Mouse (Mus musculus): ENCODE data around the gene Colgalt2. TPM values are rescaled to one million over a fixed set of nuclear protein-coding genes. Genes with fewer than 3 reads are reported as not detected.
A peak's percentile ranks its signal among the peaks of the same experiment; 100 is the strongest.

The Colgalt2 gene
- polyA plus RNA-seq, 1 experiment = 5.9 TPM

DNA sequence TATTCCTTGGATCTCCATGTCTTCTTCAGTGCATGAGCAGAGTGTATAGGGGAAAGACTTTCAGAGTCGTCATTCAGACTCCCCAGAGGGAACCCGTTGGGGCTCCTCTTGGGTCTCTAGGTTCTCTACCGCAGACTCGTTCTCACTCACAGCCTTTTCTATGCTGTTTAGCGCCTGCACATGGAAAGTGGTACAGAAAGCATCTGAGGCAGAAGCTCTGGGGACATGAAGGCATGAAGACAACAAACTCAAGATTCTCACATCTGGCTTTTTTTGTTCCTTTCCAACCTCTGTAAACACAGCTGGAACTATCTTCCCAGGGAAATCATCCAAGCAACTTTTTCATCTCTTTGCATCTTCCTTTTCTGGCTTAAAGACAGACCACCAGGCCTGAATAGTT, 106.5 kb downstream of the Colgalt2 start:
- TF ChIP-seq POLR2A (IDR thresholded peaks at IDR 0.05; ENCODE audit: extremely low read depth, insufficient read depth, low read length) = no peak
- no peak for TF ChIP-seq CTCF (IDR thresholded peaks at IDR 0.05; ENCODE audit: extremely low read depth, insufficient read depth, low read length)
- Histone ChIP-seq H3K27ac (ENCODE audit: insufficient read depth, low read length) (no peak overlapping the region), H3K4me1 (ENCODE audit: control insufficient read depth, insufficient read depth, low read length) (no peaks in the 10 kb centered on the region), H3K4me3 (ENCODE audit: insufficient read depth, low read length) (no peak overlapping the region)

DNA sequence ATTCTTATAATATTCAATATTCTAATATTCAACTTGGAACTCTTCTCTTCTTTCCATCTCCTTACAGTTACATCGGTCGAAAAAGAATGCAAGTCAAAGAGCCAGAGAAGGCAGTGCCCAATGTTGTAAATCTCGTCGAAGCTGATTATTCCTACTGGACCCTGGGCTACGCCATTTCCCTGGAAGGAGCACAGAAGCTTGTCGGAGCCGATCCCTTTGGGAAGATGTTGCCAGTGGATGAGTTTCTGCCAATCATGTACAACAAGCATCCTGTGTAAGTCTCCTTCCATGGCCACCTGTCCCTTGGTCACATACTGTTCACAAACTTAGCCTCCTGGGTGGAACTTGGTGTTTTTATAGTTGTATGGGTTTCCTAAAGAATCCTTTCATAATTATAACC, 107.1 kb downstream of the Colgalt2 start:
- Histone ChIP-seq H3K4me3 (ENCODE audit: insufficient read depth, low read length) (no peak overlapping the region), H3K4me1 (ENCODE audit: control insufficient read depth, insufficient read depth, low read length) (no peaks in the 10 kb centered on the region), H3K27ac (ENCODE audit: insufficient read depth, low read length) (no peak overlapping the region)
- TF ChIP-seq POLR2A (IDR thresholded peaks at IDR 0.05; ENCODE audit: extremely low read depth, insufficient read depth, low read length) (no peak), CTCF (IDR thresholded peaks at IDR 0.05; ENCODE audit: extremely low read depth, insufficient read depth, low read length) (no peak)

DNA sequence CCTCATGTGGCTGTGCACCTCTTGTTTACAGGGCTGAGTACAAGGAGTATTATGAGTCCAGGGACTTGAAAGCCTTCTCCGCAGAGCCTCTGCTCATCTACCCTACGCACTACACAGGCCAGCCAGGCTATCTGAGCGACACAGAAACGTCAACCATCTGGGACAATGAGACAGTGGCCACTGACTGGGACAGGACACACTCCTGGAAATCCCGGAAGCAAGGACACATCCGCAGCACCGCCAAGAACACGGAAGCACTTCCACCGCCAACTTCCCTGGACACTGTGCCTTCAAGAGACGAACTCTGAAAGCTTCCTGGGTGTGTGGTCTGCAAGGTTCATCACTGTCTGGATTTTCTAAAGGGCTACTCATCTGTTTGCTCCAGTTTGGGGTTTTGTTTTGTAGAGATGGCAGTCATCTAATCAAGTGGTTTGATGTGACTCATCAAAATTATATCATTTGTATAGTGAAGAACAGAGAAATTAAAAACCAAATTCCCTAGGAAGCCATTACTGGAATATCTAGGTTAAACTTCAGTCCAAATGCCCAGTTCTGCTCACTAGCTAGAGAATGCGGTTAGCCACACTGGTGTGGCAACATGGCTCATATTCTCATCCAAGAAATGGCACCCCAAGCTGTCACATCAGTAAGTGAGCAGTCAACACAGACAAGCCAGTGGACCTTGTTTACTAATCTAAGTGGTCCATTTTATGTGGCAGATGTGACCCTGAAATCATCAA, 109.0 kb downstream of the Colgalt2 start:
- no peak for TF ChIP-seq CTCF (IDR thresholded peaks at IDR 0.05; ENCODE audit: extremely low read depth, insufficient read depth, low read length)
- TF ChIP-seq POLR2A (IDR thresholded peaks at IDR 0.05; ENCODE audit: extremely low read depth, insufficient read depth, low read length) = no peak
- Histone ChIP-seq H3K4me1 (ENCODE audit: control insufficient read depth, insufficient read depth, low read length) (no peaks in the 10 kb centered on the region), H3K27ac (ENCODE audit: insufficient read depth, low read length) (no peak overlapping the region), H3K4me3 (ENCODE audit: insufficient read depth, low read length) (no peak overlapping the region)

DNA sequence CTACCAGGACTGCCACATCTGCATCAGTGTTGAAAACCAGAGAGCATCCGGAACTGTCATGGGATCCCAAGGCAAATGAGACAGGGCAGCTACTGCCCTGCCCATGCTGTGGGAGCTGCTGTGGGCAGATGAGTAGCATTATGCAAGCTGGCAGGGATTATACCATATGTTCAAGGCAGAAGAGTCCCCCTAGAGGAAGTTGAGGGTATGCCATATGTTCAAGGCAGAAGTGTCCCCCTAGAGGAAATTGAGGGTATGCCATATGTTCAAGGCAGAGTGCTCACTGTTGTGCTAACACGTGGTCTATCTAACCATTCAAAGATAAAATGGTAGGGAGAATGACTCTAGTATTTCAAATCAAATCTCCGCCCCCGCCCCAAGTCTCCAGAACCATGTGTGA, 111.6 kb downstream of the Colgalt2 start:
- no peak for TF ChIP-seq POLR2A (IDR thresholded peaks at IDR 0.05; ENCODE audit: extremely low read depth, insufficient read depth, low read length)
- peak; percentile 59; the same call in 1 of the 2 replicates for TF ChIP-seq CTCF (IDR thresholded peaks at IDR 0.05; ENCODE audit: extremely low read depth, insufficient read depth, low read length)
- Histone ChIP-seq H3K4me3 (ENCODE audit: insufficient read depth, low read length) (no peak overlapping the region), H3K27ac (ENCODE audit: insufficient read depth, low read length) (no peak overlapping the region), H3K4me1 (ENCODE audit: control insufficient read depth, insufficient read depth, low read length) (peaks cover 2% of the 10 kb centered on the region; the same call in 1 of the 2 replicates)

DNA sequence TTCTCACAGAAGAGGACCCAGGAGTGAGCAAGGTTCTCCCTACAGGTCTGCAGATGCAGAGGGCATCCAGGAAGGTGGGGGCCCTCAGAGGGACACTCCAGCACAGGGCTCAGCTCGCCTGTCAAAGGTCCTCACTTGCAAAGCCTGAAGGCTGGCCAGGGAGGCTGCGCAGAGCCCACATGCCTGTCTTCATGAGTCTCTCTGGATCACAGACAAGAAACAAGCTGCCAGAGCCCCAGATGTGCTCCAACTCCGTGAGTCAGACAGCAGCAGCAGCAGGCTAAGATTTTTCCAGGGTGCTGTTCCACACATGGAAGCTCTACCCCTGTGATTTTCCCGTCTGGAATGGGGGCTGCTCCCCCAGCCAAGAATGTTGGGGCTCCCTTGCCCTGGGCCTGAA, 114.6 kb downstream of the Colgalt2 start:
- Histone ChIP-seq H3K4me1 (ENCODE audit: control insufficient read depth, insufficient read depth, low read length) (peaks cover 2% of the 10 kb centered on the region; the same call in 1 of the 2 replicates), H3K27ac (ENCODE audit: insufficient read depth, low read length) (no peak overlapping the region), H3K4me3 (ENCODE audit: insufficient read depth, low read length) (no peak overlapping the region)
- no peak for TF ChIP-seq POLR2A (IDR thresholded peaks at IDR 0.05; ENCODE audit: extremely low read depth, insufficient read depth, low read length)
- TF ChIP-seq CTCF (IDR thresholded peaks at IDR 0.05; ENCODE audit: extremely low read depth, insufficient read depth, low read length) = no peak

DNA sequence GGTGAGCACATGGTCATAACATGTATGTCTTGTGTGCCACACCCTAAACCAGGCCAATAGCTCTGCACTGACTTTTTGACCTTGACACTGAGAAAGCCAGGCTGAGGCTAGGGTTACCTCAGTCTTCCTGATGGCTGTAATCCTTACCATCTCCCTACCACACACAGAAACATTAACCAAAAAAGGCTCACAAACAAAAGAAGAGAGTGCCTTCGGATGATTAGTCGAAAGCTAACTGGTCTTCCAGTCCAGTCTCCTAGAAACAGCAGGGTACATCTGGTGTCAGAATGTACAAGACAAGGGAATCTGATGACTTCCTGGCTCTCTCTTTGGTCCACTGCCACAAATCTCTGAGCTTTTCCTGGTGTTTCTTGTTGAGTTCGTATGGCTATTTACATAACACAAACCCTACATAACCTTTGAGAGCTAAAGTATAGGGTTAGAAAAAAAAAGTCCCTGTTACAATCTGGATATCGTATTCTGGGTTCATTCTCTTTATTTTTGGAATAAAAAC, 117.5 kb downstream of the Colgalt2 start:
- no peak for TF ChIP-seq CTCF (IDR thresholded peaks at IDR 0.05; ENCODE audit: extremely low read depth, insufficient read depth, low read length)
- no peak for TF ChIP-seq POLR2A (IDR thresholded peaks at IDR 0.05; ENCODE audit: extremely low read depth, insufficient read depth, low read length)
- Histone ChIP-seq H3K4me1 (ENCODE audit: control insufficient read depth, insufficient read depth, low read length) (peaks cover 5% of the 10 kb centered on the region), H3K4me3 (ENCODE audit: insufficient read depth, low read length) (no peak overlapping the region), H3K27ac (ENCODE audit: insufficient read depth, low read length) (no peak overlapping the region)

DNA sequence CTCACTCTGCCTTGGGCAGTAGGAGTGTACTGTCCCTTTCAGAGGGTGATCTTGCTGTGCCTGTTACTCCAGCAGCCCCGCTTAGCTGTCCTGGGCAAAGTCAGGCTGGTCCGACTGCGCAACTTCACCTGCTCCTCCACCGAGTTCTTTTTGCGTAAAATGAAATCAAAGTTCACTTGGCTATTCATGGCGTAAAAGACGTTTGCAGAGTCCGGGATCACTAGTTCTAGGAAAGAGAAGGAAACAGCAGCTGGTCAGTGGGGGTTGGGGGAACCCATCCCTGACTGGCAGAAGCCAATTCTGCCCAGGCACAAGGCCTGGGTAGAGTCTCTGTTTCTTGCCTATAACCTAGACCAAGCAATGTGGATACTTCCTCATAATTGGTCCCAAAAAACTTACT, 119.3 kb downstream of the Colgalt2 start:
- TF ChIP-seq POLR2A (IDR thresholded peaks at IDR 0.05; ENCODE audit: extremely low read depth, insufficient read depth, low read length) (no peak), CTCF (IDR thresholded peaks at IDR 0.05; ENCODE audit: extremely low read depth, insufficient read depth, low read length) (no peak)
- no peak overlapping the region for H3K27ac ChIP-seq (ENCODE audit: insufficient read depth, low read length)
- no peak overlapping the region for H3K4me3 ChIP-seq (ENCODE audit: insufficient read depth, low read length)
- peaks cover 7% of the 10 kb centered on the region for H3K4me1 ChIP-seq (ENCODE audit: control insufficient read depth, insufficient read depth, low read length)

DNA sequence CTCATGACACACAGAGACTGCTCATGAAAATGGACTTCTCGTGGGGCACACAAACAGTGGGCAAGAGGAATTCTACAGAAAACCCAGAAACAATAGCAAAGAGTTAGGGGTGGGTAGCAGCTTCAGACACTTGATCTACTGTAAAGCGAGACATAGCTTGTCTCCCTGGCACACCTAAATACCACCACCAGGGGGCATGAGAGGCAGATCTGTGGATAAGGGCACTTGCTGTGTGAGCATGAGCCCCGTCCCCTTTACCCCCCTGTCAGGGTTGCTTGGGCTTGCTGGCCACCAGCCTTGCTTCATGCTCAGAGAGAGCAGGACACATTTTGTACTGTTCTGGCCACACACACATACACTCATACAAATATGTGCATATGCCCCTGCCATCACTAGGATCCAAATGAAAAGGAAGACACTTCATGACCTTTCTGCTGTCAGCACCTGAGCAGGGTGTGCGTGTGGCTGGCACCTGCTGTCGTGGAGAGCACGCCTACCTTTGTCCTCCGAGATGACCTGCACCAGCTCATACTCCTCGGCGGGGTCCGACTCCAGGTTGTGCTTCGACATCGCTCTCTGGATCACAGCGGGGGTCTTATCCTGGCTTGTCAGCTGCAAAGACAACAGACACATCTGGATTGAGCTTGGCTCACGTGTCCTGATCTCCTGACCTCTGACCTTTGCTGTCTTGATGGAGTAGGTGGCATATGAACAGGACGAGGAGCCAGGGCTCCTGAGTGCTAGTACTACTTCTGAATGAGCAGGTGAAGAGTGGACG, 121.4 kb downstream of the Colgalt2 start:
- no peak overlapping the region for H3K27ac ChIP-seq (ENCODE audit: insufficient read depth, low read length)
- H3K4me3 ChIP-seq (ENCODE audit: insufficient read depth, low read length) = no peak overlapping the region
- TF ChIP-seq CTCF (IDR thresholded peaks at IDR 0.05; ENCODE audit: extremely low read depth, insufficient read depth, low read length) (peak; percentile 56), POLR2A (IDR thresholded peaks at IDR 0.05; ENCODE audit: extremely low read depth, insufficient read depth, low read length) (no peak)
- peaks cover 9% of the 10 kb centered on the region for H3K4me1 ChIP-seq (ENCODE audit: control insufficient read depth, insufficient read depth, low read length)

DNA sequence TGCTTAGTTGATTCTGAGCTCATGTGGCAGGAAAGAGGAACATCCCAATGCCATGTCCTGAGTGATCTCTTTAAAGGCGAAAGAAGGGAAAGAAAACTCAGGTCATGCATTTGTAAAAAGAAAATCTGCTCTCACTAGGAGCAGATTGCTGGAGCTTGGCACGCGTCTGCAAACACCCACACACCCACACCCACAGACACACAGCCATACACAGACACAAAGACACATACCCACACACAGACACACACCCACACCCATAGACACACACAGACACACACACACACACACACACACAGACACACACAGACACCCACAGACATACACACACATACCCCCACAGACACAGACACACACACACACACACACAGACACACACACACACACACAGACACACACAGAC, 122.6 kb downstream of the Colgalt2 start:
- H3K4me1 ChIP-seq (ENCODE audit: control insufficient read depth, insufficient read depth, low read length) = peaks cover 9% of the 10 kb centered on the region
- H3K27ac ChIP-seq (ENCODE audit: insufficient read depth, low read length) = no peak overlapping the region
- no peak overlapping the region for H3K4me3 ChIP-seq (ENCODE audit: insufficient read depth, low read length)
- TF ChIP-seq CTCF (IDR thresholded peaks at IDR 0.05; ENCODE audit: extremely low read depth, insufficient read depth, low read length) (no peak), POLR2A (IDR thresholded peaks at IDR 0.05; ENCODE audit: extremely low read depth, insufficient read depth, low read length) (no peak)
